Mouse (Mus musculus): ENCODE results near the gene Galnt14.

GRCm38 (mm10) chr17:73487792-73488191 lies 222.5 kb downstream of the Galnt14 start:
- TF ChIP-seq POLR2A (IDR thresholded peaks at IDR 0.05; ENCODE audit: insufficient read depth, low read depth, low read length), result no peak
- TF ChIP-seq CTCF (IDR thresholded peaks at IDR 0.05), result no peak
- TF ChIP-seq EP300 (IDR thresholded peaks at IDR 0.05; ENCODE audit: insufficient read depth, low read depth, low read length), result no peak
